Mouse (Mus musculus) cortical plate, adult 2 months (tissue): ENCODE results near the gene Zbtb18.
A peak's percentile ranks its signal among the peaks of the same experiment; 100 is the strongest.

ENCODE experiments used
- CTCF ChIP-seq: fragments of 200-500 bp; IDR thresholded peaks from 2 replicates; pipeline ENCODE4 v1.5.1; 2011; ENCODE audit warnings: mild to moderate bottlenecking, control low read depth, low read length; ENCODE audit not compliant: insufficient read depth; ENCODE audit errors: extremely low read depth
- POLR2A ChIP-seq: fragments of 200-500 bp; IDR thresholded peaks from 2 replicates; pipeline ENCODE4 v1.6.1; 2011; ENCODE audit warnings: mild to moderate bottlenecking, low read length, control low read depth; ENCODE audit not compliant: insufficient read depth; ENCODE audit errors: extremely low read depth

- TF ChIP-seq POLR2A (0 out of 2 replicates have a peak, but pooled peaks have one; percentile 27), CTCF (no peak)
Measured at GRCm38 (mm10) chr1:177448121-177448561, 6.0 kb downstream of the Zbtb18 start.
